Mouse (Mus musculus) ZHBTc4 (cell line): ENCODE measurements at regions not wholly inside any gene's neighbourhood (a gene's known extent, or its start where the extent isn't known, plus 50 kb on each side); places are given as distances from the start of the nearest gene placed in this dataset.
"Not testable (repeated sequence)": the region's sequence is repeated elsewhere in the genome, so short reads cannot be mapped to it uniquely, and the experiment has no call there.

Source experiments
- DNase-seq: peaks from one replicate; pipeline ENCODE4 v3.0.0-alpha.2; 2011; ENCODE audit warnings: low read depth, low spot score

DNA sequence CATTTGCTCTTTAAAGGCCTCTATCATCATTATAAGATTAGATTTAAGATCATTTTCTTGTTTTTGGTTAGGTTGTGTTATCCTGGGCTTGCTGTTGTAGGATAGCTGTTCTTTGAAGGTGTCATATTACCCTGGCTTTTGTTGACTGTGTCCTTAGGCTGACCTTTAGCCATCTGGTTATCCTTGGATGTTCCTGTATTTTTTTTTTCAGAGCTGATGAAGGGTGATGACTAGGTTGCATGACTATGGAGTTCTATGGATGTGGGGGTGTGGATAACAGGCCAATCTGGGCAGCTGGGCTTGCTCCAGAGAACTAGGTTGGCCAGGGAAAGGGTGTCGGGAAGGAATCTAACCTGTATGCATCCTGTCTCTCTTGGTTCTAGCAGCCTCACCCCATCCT, 74.2 kb downstream of the Dmrta1 start:
- peak; percentile 24 for DNase-seq

GRCm38 (mm10) chr4:89776269-89776668, 97.0 kb downstream of the Dmrta1 start:
- DNase-seq, result no peak

DNA sequence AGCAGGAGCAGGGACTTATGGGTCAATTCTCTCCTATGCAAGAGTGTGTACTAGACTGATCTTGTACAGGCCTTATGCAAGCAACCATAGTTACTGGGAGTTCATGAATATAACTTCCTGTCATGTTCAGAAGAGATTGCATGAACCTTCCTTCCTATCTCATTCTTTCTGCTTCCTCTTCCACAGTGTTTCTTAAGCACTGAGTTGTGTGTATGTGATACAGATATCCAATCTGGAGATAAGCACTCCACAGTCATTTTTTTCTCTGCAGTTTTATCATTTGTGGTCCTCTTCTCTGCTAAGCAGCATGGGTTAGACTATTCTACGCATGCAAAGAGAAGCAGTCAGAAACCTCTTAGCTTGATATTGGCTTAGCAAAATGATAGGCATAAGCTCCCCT, 102.3 kb downstream of the Dmrta1 start:
- no peak for DNase-seq

DNA sequence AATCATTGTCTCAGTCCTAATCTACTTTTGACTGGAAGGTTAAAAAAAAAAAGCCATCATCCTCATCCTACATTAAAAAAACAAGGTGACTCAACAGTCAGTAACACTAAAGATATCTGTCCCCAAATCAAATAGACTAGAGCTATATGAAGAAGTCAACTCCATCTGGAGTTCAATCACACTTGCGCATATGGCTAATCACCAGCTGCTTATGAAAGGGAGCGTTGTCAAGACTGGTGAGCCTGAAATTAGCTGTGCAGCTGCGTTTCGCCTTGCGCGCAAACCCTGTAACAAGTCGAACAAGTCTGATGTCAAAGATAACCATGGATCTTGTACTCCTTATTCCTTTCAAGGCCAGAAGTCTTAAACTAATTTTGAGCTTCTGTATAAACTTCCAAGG, 137.6 kb downstream of the Dmrta1 start:
- no peak for DNase-seq

- no peak for DNase-seq
Observed at GRCm38 (mm10) chr4:89834552-89835206, 155.4 kb downstream of the Dmrta1 start.

DNA sequence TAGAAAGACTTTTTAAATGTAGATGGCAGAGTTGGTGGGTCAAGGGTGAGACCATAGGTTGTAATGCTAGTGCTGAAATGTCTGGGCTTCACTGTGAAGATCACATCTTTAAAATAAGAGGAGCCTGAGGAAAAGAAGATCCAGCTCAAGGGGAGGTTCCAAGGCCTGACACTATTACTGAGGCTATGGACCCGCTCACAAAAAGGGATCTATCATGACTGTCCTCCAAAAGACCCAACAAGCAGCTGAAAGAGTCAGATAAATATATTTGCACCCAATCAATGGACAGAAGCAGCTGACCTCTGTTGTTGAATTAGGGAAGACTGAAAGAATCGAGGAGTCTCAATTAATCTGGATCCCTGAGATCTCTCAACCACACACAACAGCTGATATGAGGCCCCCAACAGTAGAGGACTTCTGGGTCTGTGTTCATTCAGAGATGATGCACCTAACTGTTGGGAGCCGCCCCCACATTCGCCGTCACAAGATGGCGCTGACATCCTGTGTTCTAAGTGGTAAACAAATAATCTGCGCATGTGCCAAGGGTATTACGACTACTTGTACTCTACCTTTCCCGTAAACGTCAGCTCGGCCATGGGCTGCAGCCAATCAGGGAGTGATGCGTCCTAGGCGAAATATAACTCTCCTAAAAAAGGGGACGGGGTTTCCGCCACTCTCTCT, 196.3 kb downstream of the Dmrta1 start:
- not testable (repeated sequence) for DNase-seq

DNA sequence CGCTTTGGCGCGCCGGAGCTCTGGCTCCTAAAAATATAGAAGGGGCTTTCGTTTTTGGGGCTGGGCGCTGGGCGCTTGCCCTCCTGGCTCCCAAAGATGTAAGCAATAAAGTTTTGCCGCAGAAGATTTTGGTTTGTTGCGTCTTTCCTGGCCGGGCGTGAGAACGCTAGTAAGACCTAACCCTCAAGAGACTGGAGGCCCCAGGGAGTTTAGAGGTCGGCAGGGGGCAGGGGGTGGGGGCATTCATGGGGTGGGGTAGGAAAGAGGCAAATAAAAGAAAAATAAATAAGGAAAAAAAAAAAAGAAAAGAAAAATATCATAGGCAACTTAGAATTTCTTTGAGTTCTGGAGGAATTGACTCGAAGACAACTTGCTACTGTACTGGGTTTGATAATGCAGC, 196.9 kb downstream of the Dmrta1 start:
- not testable (repeated sequence) for DNase-seq

GRCm38 (mm10) chr4:89881083-89881482, 201.8 kb downstream of the Dmrta1 start:
- DNase-seq, result peak; percentile 2

DNA sequence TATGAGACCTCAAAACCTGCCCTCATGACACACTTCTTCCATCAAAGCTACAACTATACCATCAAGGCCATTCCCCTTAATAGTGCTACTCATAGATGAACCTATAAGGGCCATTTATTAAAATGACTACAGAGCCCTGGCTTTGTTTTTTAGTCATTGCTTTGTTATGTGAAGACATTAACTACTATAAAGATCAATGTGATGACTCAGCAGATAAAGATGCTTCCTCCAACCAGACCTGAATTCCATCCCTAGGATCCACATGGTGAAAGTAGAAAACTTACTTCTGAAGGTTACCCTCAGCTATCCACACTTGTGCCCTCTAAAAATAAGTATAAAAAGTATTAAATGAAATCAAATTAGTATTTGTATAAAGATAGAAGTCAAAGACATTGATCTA, 230.4 kb downstream of the Dmrta1 start:
- no peak for DNase-seq

DNA sequence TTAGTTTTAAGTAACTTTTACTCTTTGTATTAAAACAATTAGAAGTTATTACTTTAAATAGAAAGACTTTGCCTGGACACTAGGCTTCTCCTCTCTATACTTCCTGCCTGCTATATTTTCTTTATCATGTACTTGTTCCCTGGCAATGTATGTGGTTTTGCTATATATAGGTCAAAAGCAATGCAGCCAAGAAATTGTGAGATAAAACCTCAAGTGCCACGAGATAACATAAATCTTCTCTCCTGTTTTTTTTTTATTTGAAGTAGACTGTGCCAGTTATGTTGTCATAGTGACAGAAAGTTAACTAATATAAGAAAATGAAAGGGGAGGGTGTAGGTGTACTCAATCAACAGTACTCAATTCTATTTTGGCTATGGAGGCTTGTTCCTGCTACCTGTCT, 258.4 kb downstream of the Dmrta1 start:
- no peak for DNase-seq

DNA sequence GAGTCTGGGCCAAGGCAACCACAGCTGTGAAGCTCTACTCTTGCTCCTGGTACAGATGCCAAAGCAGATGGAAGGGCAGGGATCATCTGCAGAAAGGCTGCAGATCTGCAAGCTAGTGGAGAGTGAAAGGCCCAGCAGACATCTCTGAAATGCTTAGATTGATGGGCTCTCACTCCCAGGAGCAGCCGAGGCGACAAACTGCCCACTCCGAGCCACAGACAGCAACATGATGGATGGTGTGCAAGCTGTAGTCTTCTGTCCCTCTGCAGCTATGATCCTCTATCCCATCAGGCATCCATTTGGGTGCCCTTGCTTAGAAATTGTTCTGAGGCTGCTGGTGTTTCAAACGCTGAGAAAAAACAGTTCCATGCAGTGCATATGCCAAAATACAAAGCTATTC, 262.1 kb downstream of the Dmrta1 start:
- no peak for DNase-seq

GRCm38 (mm10) chr4:89976146-89976545, 242.5 kb upstream of the Zfp352 start:
- DNase-seq, result no peak

DNA sequence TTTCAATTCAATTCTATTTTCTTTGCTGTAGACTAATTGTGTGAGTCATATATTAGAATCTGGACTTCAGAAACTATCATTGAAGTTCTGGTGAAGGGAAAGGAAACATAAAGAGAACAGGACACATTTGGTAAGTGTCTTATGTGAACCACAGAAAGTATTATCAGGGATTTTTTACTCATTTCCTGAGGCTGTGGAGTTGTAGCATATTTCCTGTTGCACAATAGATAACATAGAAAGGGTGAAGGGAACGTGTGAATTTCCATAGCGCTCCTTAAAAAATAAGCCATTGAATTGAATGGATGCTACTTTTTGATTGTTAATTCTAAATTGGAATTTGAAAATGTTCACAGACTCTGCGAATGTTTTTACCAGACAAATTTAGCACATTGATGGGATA, 215.2 kb upstream of the Zfp352 start:
- DNase-seq, result no peak

- no peak for DNase-seq
Observed at GRCm38 (mm10) chr4:90003898-90004297, 214.7 kb upstream of the Zfp352 start.

GRCm38 (mm10) chr4:90012723-90013122, 205.9 kb upstream of the Zfp352 start:
- DNase-seq, result peak; percentile 67

DNA sequence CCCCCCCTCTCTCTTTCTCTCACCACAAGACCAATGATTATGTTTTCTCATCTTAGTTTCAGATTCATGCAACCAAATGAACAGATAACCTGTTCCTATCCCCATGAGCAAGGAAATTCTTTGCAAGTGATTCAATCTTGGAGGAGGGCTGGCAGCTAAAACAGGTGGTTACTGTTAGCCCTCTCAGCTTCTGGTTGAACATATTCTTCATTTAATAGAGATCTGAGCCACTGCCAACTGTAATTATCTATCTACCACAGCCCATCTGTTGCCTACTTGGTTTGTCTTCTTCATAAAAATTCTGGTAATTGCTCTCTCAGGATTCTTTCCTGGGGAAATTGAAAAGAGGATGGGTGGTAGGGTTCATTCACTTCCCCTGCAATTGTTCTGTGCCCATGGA, 204.4 kb upstream of the Zfp352 start:
- no peak for DNase-seq
